Mouse (Mus musculus) midbrain, embryonic 11.5 days (tissue): ENCODE measurements around the gene Itga6. TPM values are rescaled to one million over a fixed set of nuclear protein-coding genes. Genes with fewer than 3 reads are reported as not detected.
A peak's percentile ranks its signal among the peaks of the same experiment; 100 is the strongest.

Experiments
- ATAC-seq: fragments of 200-750 bp; cut with Nextera tagmentation; 2 replicates; pipeline ENCODE4 v1.8.0; 2017; ENCODE audit warnings: moderate TSS enrichment, moderate library complexity; ENCODE audit not compliant: low FRiP score
- DNase-seq: peaks from one replicate; pipeline ENCODE4 v3.0.0; 2015; ENCODE audit warnings: low spot score; ENCODE audit errors: missing footprints
- H3K27ac ChIP-seq: fragments of 300-500 bp; sonication (generic); 2 replicates; pipeline ENCODE4 v1.5.1; 2014; ENCODE audit warnings: low read depth, low read length
- H3K27me3 ChIP-seq: fragments of 300-500 bp; sonication (generic); 2 replicates; pipeline ENCODE4 v1.6.1; 2014; ENCODE audit warnings: mild to moderate bottlenecking, low read length, moderate library complexity, mixed read lengths; ENCODE audit not compliant: control insufficient read depth, insufficient read depth
- H3K36me3 ChIP-seq: fragments of 300-500 bp; sonication (generic); 2 replicates; pipeline ENCODE4 v1.6.1; 2014; ENCODE audit warnings: mild to moderate bottlenecking, low read length, moderate library complexity, mixed read lengths; ENCODE audit not compliant: control insufficient read depth, insufficient read depth
- H3K4me1 ChIP-seq: fragments of 300-500 bp; sonication (generic); 2 replicates; pipeline ENCODE4 v1.6.1; 2014; ENCODE audit warnings: low read length; ENCODE audit not compliant: control insufficient read depth, insufficient read depth
- H3K4me2 ChIP-seq: fragments of 300-500 bp; sonication (generic); 2 replicates; pipeline ENCODE4 v1.6.1; 2014; ENCODE audit warnings: mild to moderate bottlenecking, moderate library complexity
- H3K4me3 ChIP-seq: fragments of 300-500 bp; sonication (generic); 2 replicates; pipeline ENCODE4 v1.5.1; 2014; ENCODE audit warnings: low read depth, low read length
- H3K9ac ChIP-seq: fragments of 300-500 bp; sonication (generic); 2 replicates; pipeline ENCODE4 v1.6.1; 2014; ENCODE audit warnings: low read length
- H3K9me3 ChIP-seq: fragments of 300-500 bp; sonication (generic); 2 replicates; pipeline ENCODE4 v1.6.1; 2016; ENCODE audit warnings: low read length; ENCODE audit not compliant: control insufficient read depth
- whole genome bisulfite sequencing: fragments of 180-500 bp; shearing (Covaris S2); extraction: QIAGEN DNeasy Blood & Tissue Kit; methylation state at CpG from one replicate; pipeline ENCODE4 v1.1.7; 2014; 5-methylcytosine and 5-hydroxymethylcytosine counted together
- polyA plus RNA-seq: library from polyadenylated mRNA; unstranded; fragments of >200 nt; fragmentation: Nextera tagmentation; extraction: Ambion mirVana; gene quantifications from 2 replicates; pipeline ENCODE4 v1.2.1, GENCODE M21; 2014

Gene Itga6
- 28.5 and 28.7 TPM in 2 replicates for polyA plus RNA-seq

DNA sequence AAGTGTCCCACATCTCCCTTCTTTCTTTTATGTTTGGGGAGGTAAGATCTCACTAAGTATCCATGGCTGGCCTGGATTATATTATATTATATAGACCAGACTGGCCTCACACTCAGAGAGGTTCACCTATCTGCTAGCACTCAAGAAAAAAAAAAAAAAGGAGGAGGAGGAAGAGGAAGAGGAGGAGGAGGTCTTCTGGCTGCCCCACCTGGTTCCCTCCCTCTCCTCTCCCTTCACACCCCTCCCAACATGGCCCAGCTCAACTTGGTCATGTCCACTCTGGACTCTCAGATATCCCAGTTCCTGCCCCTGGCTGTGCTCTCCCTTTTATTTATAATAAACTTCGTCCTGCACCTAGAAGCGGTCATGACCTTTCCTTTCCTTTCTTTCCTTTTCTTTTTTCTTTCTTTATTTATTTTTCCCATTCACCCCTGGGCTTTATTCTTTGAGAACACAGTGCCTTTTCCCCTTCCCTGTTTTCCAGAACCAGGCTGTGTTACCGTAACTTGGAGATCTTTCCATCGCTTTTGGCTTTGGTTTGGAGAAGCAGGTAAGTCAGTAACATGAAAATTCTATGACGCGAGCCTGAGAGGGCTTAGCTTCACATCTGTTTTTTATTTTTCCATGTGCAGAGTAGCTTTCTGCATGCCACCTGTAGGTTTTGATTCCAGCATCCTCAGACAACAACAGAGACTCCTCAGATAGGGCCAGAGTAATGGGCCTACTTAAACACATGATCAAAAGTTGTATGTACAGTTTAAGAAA is at the start of gene Itga6:
Gene Itga6, plus strand, starts transcription at position 7 of the 765 bp plus-strand sequence.
- ATAC-seq, result no peak
- no peak for DNase-seq
- 52% methylated on average over 6 of the region's 6 CpGs for WGBS
- Histone ChIP-seq H3K4me3 (no peak within 1 kb of the TSS), H3K36me3 (no peaks in the 10 kb centered on the region), H3K27ac (no peak within 1 kb of the TSS), H3K4me1 (peaks cover 31% of the 10 kb centered on the region), H3K9ac (peak within 1 kb of the TSS; percentile 7; the same call in 1 of the 2 replicates), H3K4me2 (peak within 1 kb of the TSS; percentile 26; the same call in 1 of the 2 replicates), H3K27me3 (no peaks in the 10 kb centered on the region; the same call in 1 of the 2 replicates), H3K9me3 (no peaks in the 10 kb centered on the region)

GRCm38 (mm10) chr2:71696776-71697175 is 48.6 kb upstream of the Itga6 start:
- no peaks in the 10 kb centered on the region for H3K27me3 ChIP-seq
- no peak overlapping the region for H3K4me3 ChIP-seq
- no peak overlapping the region for H3K27ac ChIP-seq
- H3K36me3 ChIP-seq, result no peaks in the 10 kb centered on the region
- 96% methylated on average over 1 of the region's 1 CpGs for WGBS
- H3K4me1 ChIP-seq, result no peaks in the 10 kb centered on the region
- no peak overlapping the region for H3K4me2 ChIP-seq
- DNase-seq (no peak), ATAC-seq (no peak)
- no peak overlapping the region for H3K9ac ChIP-seq
- H3K9me3 ChIP-seq, result no peaks in the 10 kb centered on the region

GRCm38 (mm10) chr2:71697408-71698336 is 47.7 kb upstream of the Itga6 start:
- Histone ChIP-seq H3K4me1 (no peaks in the 10 kb centered on the region), H3K4me2 (no peak overlapping the region), H3K9me3 (no peaks in the 10 kb centered on the region), H3K9ac (no peak overlapping the region), H3K27ac (no peak overlapping the region), H3K27me3 (no peaks in the 10 kb centered on the region), H3K36me3 (no peaks in the 10 kb centered on the region), H3K4me3 (no peak overlapping the region)
- no peak for DNase-seq
- 80% methylated on average over 8 of the region's 8 CpGs for WGBS
- no peak for ATAC-seq

GRCm38 (mm10) chr2:71698366-71698765 is 47.0 kb upstream of the Itga6 start:
- 85% methylated on average over 6 of the region's 6 CpGs for WGBS
- Histone ChIP-seq H3K4me2 (no peak overlapping the region), H3K4me1 (no peaks in the 10 kb centered on the region), H3K9me3 (no peaks in the 10 kb centered on the region), H3K36me3 (no peaks in the 10 kb centered on the region), H3K27me3 (no peaks in the 10 kb centered on the region), H3K9ac (no peak overlapping the region), H3K27ac (no peak overlapping the region), H3K4me3 (no peak overlapping the region)
- DNase-seq (no peak), ATAC-seq (no peak)

DNA sequence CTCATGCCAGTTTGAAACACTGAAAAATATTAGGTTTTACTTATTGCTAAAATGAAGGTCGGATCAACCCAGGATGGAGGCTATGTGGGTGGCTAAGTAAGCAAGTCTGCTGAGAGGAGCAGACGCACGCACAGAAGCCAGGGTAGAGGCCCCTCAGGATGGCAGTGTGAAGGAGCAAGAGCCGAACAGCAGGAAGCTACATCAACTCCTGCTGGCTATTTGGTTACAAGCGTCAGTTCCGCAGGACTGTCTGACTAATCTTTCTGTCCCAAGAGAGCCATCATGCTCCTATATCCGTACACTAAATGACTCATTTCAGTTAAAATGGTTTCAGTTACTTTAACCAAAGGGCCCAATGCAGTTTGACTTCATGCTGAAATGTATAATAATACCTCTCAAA is 46.5 kb upstream of the Itga6 start:
- DNase-seq (no peak), ATAC-seq (no peak)
- H3K9ac ChIP-seq, result no peak overlapping the region
- H3K9me3 ChIP-seq, result no peaks in the 10 kb centered on the region
- no peaks in the 10 kb centered on the region for H3K36me3 ChIP-seq
- no peak overlapping the region for H3K27ac ChIP-seq
- no peaks in the 10 kb centered on the region for H3K27me3 ChIP-seq
- H3K4me2 ChIP-seq, result no peak overlapping the region
- 52% methylated on average over 7 of the region's 7 CpGs for WGBS
- H3K4me1 ChIP-seq, result no peaks in the 10 kb centered on the region; the same call in 1 of the 2 replicates
- H3K4me3 ChIP-seq, result no peak overlapping the region

GRCm38 (mm10) chr2:71701341-71701740 is 44.1 kb upstream of the Itga6 start:
- H3K4me2 ChIP-seq, result no peak overlapping the region
- no peaks in the 10 kb centered on the region for H3K36me3 ChIP-seq
- no peak for ATAC-seq
- H3K27ac ChIP-seq, result no peak overlapping the region
- H3K27me3 ChIP-seq, result no peaks in the 10 kb centered on the region
- DNase-seq, result no peak
- no peak overlapping the region for H3K4me3 ChIP-seq
- H3K4me1 ChIP-seq, result no peaks in the 10 kb centered on the region; the same call in none of the 2 replicates
- H3K9me3 ChIP-seq, result no peaks in the 10 kb centered on the region
- WGBS, result 94% methylated on average over 3 of the region's 3 CpGs
- H3K9ac ChIP-seq, result no peak overlapping the region

GRCm38 (mm10) chr2:71704309-71704708 is 41.1 kb upstream of the Itga6 start:
- Histone ChIP-seq H3K4me2 (no peak overlapping the region), H3K9me3 (no peaks in the 10 kb centered on the region), H3K4me1 (no peaks in the 10 kb centered on the region; the same call in none of the 2 replicates), H3K27me3 (no peaks in the 10 kb centered on the region), H3K27ac (no peak overlapping the region), H3K9ac (no peak overlapping the region), H3K4me3 (no peak overlapping the region), H3K36me3 (no peaks in the 10 kb centered on the region)
- no peak for ATAC-seq
- no peak for DNase-seq
- 42% methylated on average over 5 of the region's 5 CpGs for WGBS

DNA sequence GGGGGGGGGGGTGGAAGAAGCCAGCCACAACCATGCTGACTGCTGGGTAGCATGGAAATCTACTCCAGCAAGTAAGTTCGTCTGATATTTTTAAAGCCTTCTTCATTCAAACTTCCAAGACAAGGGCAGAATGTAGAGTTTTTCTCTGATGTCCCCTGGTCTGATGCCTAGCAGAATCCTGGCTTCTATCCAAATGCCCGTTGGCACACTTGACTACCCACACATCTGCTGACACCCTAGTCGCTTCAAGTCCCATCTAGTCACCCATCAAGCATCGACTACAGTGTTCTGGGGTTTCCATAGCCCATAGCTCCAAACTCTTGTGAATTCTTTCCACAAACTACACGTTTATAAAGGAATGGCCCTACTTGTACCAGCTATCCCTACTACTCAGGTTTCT is 36.5 kb upstream of the Itga6 start:
- Histone ChIP-seq H3K4me2 (no peak overlapping the region), H3K27ac (no peak overlapping the region), H3K36me3 (no peaks in the 10 kb centered on the region), H3K4me1 (no peaks in the 10 kb centered on the region; the same call in none of the 2 replicates), H3K27me3 (no peaks in the 10 kb centered on the region), H3K9ac (no peak overlapping the region), H3K4me3 (no peak overlapping the region), H3K9me3 (no peaks in the 10 kb centered on the region)
- ATAC-seq (no peak), DNase-seq (no peak)
- 89% methylated on average over 5 of the region's 5 CpGs for WGBS

GRCm38 (mm10) chr2:71711640-71712039 is 33.8 kb upstream of the Itga6 start:
- Histone ChIP-seq H3K9ac (no peak overlapping the region), H3K27me3 (no peaks in the 10 kb centered on the region), H3K4me2 (no peak overlapping the region), H3K9me3 (no peaks in the 10 kb centered on the region), H3K27ac (no peak overlapping the region), H3K4me3 (no peak overlapping the region), H3K36me3 (no peaks in the 10 kb centered on the region), H3K4me1 (no peaks in the 10 kb centered on the region)
- ATAC-seq (no peak), DNase-seq (no peak)
- WGBS, result 83% methylated on average over 2 of the region's 2 CpGs
